Mouse (Mus musculus) mesoderm, embryonic 11.5 days (tissue): ENCODE results near the gene Mfsd5.
A peak's percentile ranks its signal among the peaks of the same experiment; 100 is the strongest.

Source experiments
- DNase-seq: peaks from one replicate; pipeline ENCODE4 v3.0.0-alpha.2; 2012; ENCODE audit warnings: low read depth, low spot score

The Mfsd5 gene

GRCm38 (mm10) chr15:102248131-102248811 is 31.0 kb upstream of the Mfsd5 start:
- no peak for DNase-seq

- DNase-seq = peak; percentile 63
Measured at GRCm38 (mm10) chr15:102248812-102249191, 30.5 kb upstream of the Mfsd5 start.

- DNase-seq = no peak
Measured at GRCm38 (mm10) chr15:102249251-102249691, 30.0 kb upstream of the Mfsd5 start.

GRCm38 (mm10) chr15:102249967-102250366 is 29.3 kb upstream of the Mfsd5 start:
- DNase-seq = no peak

GRCm38 (mm10) chr15:102250521-102250920 is 28.7 kb upstream of the Mfsd5 start:
- DNase-seq = no peak

GRCm38 (mm10) chr15:102255547-102256255 is 23.6 kb upstream of the Mfsd5 start:
- DNase-seq = no peak

- DNase-seq = no peak
Measured at GRCm38 (mm10) chr15:102256431-102257201, 22.6 kb upstream of the Mfsd5 start.

- no peak for DNase-seq
Measured at GRCm38 (mm10) chr15:102257202-102258075, 21.8 kb upstream of the Mfsd5 start, which contains the start of gene Rarg. Rarg (minus strand) TSS chr15:102257517.

- no peak for DNase-seq
Measured at GRCm38 (mm10) chr15:102258076-102258470, 21.2 kb upstream of the Mfsd5 start.

- no peak for DNase-seq
Measured at GRCm38 (mm10) chr15:102258581-102259253, 20.5 kb upstream of the Mfsd5 start.

- DNase-seq = no peak
Measured at GRCm38 (mm10) chr15:102262582-102262981, 16.7 kb upstream of the Mfsd5 start.

GRCm38 (mm10) chr15:102263037-102263436 is 16.2 kb upstream of the Mfsd5 start:
- DNase-seq = no peak

- no peak for DNase-seq
Measured at GRCm38 (mm10) chr15:102265548-102265947, 13.7 kb upstream of the Mfsd5 start.

GRCm38 (mm10) chr15:102270274-102270960 is 8.8 kb upstream of the Mfsd5 start, which contains the start of gene Gm9918:
Gm9918 (plus strand) TSS chr15:102270563.
- no peak for DNase-seq

- DNase-seq = no peak
Measured at GRCm38 (mm10) chr15:102271441-102271840, 7.8 kb upstream of the Mfsd5 start.

GRCm38 (mm10) chr15:102273982-102274716 is 5.1 kb upstream of the Mfsd5 start:
- no peak for DNase-seq

- DNase-seq = no peak
Measured at GRCm38 (mm10) chr15:102278726-102279091, 545 bp upstream of the Mfsd5 start.

- no peak for DNase-seq
Measured at GRCm38 (mm10) chr15:102279783-102280520, 698 bp downstream of the Mfsd5 start.

GRCm38 (mm10) chr15:102280623-102281022 is 1.4 kb downstream of the Mfsd5 start:
- no peak for DNase-seq
